In genomic region chr8:122610612-122611277, GRCm38 (mm10) we compare ENCODE assay signal across 8 mouse cellular contexts. TPM values are rescaled to one million over a fixed set of nuclear protein-coding genes. Genes with fewer than 3 reads are reported as not detected.
DNase-seq lines count a peak whose midpoint lies in the region; ATAC-seq and TF ChIP-seq lines count a peak whose summit lies in the region.

No protein-coding gene starts in this region.

- peaks cover 24% of the 10 kb centered on the region for H3K36me3 ChIP-seq in heart, embryonic 13.5 days
- H3K36me3 ChIP-seq in ES-Bruce4 (ENCODE audit: control insufficient read depth, insufficient read depth, low read length, poor library complexity, severe bottlenecking) = no peaks in the 10 kb centered on the region
- H3K36me3 ChIP-seq in forebrain, embryonic 15.5 days = no peaks in the 10 kb centered on the region
- H3K36me3 ChIP-seq in liver, embryonic 13.5 days = peaks cover 8% of the 10 kb centered on the region; the same call in 1 of the 2 replicates
- no peaks in the 10 kb centered on the region for H3K36me3 ChIP-seq in stomach, embryonic 15.5 days

- H3K4me3 ChIP-seq in heart, embryonic 13.5 days = peak overlapping the region; percentile 64
- peak overlapping the region; percentile 81 for H3K4me3 ChIP-seq in ES-Bruce4 (ENCODE audit: low read depth, low read length)
- peak overlapping the region; percentile 55 for H3K4me3 ChIP-seq in forebrain, embryonic 15.5 days
- peak overlapping the region; percentile 77 for H3K4me3 ChIP-seq in liver, embryonic 13.5 days (replicated peaks)
- H3K4me3 ChIP-seq in stomach, embryonic 15.5 days (replicated peaks) = peak overlapping the region; percentile 73

- H3K27me3 ChIP-seq in heart, embryonic 13.5 days (replicated peaks) = no peaks in the 10 kb centered on the region
- no peaks in the 10 kb centered on the region for H3K27me3 ChIP-seq in ES-Bruce4 (ENCODE audit: control insufficient read depth, insufficient read depth, low read length, poor library complexity, severe bottlenecking)
- H3K27me3 ChIP-seq in forebrain, embryonic 15.5 days = no peaks in the 10 kb centered on the region
- H3K27me3 ChIP-seq in liver, embryonic 13.5 days = peaks cover 8% of the 10 kb centered on the region; the same call in 1 of the 2 replicates
- no peaks in the 10 kb centered on the region for H3K27me3 ChIP-seq in stomach, embryonic 15.5 days (replicated peaks)

- ATAC-seq in heart, embryonic 13.5 days (ENCODE audit: extremely low read depth, insufficient number of reproducible peaks, low FRiP score, low TSS enrichment) = peak; percentile 2; the same call in 1 of the 2 replicates
- peak; percentile 1; the same call in 1 of the 2 replicates for ATAC-seq in forebrain, embryonic 15.5 days (replicated peaks)
- ATAC-seq in liver, embryonic 13.5 days (ENCODE audit: low read depth) = peak; percentile 33; the same call in 1 of the 2 replicates
- peak; percentile 33; the same call in 1 of the 2 replicates for ATAC-seq in stomach, embryonic 15.5 days (ENCODE audit: insufficient read depth, low FRiP score, low read depth)

- TF ChIP-seq CTCF in ES-Bruce4 (IDR thresholded peaks at IDR 0.05; ENCODE audit: low read depth, low read length) = no peak

- no peaks in the 10 kb centered on the region for H3K9me3 ChIP-seq in heart, embryonic 13.5 days
- no peaks in the 10 kb centered on the region for H3K9me3 ChIP-seq in ES-Bruce4 (replicated peaks; ENCODE audit: control insufficient read depth, insufficient read depth, low read length, poor library complexity, severe bottlenecking)
- H3K9me3 ChIP-seq in forebrain, embryonic 15.5 days = no peaks in the 10 kb centered on the region
- no peaks in the 10 kb centered on the region for H3K9me3 ChIP-seq in liver, embryonic 13.5 days (replicated peaks)
- H3K9me3 ChIP-seq in stomach, embryonic 15.5 days = no peaks in the 10 kb centered on the region

- 4% methylated on average over 20 of the region's 20 CpGs for WGBS in heart, embryonic 13.5 days
- WGBS in forebrain, embryonic 15.5 days = 2% methylated on average over 20 of the region's 20 CpGs
- 4% methylated on average over 20 of the region's 20 CpGs for WGBS in liver, embryonic 13.5 days (ENCODE audit: insufficient replicate concordance)
- 6% methylated on average over 20 of the region's 20 CpGs for WGBS in stomach, embryonic 15.5 days

- H3K27ac ChIP-seq in heart, embryonic 13.5 days (replicated peaks) = peak overlapping the region; percentile 71
- H3K27ac ChIP-seq in ES-Bruce4 (ENCODE audit: insufficient read depth, low read length) = no peak overlapping the region
- H3K27ac ChIP-seq in forebrain, embryonic 15.5 days (replicated peaks) = peak overlapping the region; percentile 38
- peak overlapping the region; percentile 74 for H3K27ac ChIP-seq in liver, embryonic 13.5 days
- H3K27ac ChIP-seq in stomach, embryonic 15.5 days = peak overlapping the region; percentile 63; the same call in 1 of the 2 replicates

- peak overlapping the region; percentile 86 for H3K4me2 ChIP-seq in heart, embryonic 13.5 days
- H3K4me2 ChIP-seq in forebrain, embryonic 15.5 days (replicated peaks) = peak overlapping the region; percentile 80
- H3K4me2 ChIP-seq in liver, embryonic 13.5 days = peak overlapping the region; percentile 99
- peak overlapping the region; percentile 93 for H3K4me2 ChIP-seq in stomach, embryonic 15.5 days

- no peak for TF ChIP-seq POLR2A in ES-Bruce4 (IDR thresholded peaks at IDR 0.05; ENCODE audit: insufficient read depth, low read length)

- H3K4me1 ChIP-seq in heart, embryonic 13.5 days = peaks cover 25% of the 10 kb centered on the region
- H3K4me1 ChIP-seq in ES-Bruce4 (ENCODE audit: control insufficient read depth, insufficient read depth, low read length) = no peaks in the 10 kb centered on the region
- peaks cover 19% of the 10 kb centered on the region for H3K4me1 ChIP-seq in forebrain, embryonic 15.5 days
- H3K4me1 ChIP-seq in liver, embryonic 13.5 days (replicated peaks) = peaks cover 24% of the 10 kb centered on the region
- peaks cover 16% of the 10 kb centered on the region; the same call in 1 of the 2 replicates for H3K4me1 ChIP-seq in stomach, embryonic 15.5 days

- no peak for TF ChIP-seq EP300 in ES-Bruce4 (IDR thresholded peaks at IDR 0.05; ENCODE audit: insufficient read depth, low read depth, low read length)

- H3K9ac ChIP-seq in heart, embryonic 13.5 days = peak overlapping the region; percentile 83
- H3K9ac ChIP-seq in ES-Bruce4 (ENCODE audit: low read depth, poor library complexity, severe bottlenecking) = peak overlapping the region; percentile 28
- peak overlapping the region; percentile 56 for H3K9ac ChIP-seq in forebrain, embryonic 15.5 days (replicated peaks)
- H3K9ac ChIP-seq in liver, embryonic 13.5 days = peak overlapping the region; percentile 84
- H3K9ac ChIP-seq in stomach, embryonic 15.5 days = peak overlapping the region; percentile 52

- no peak for DNase-seq in heart, adult 8-10 months (ENCODE audit: low spot score)
- DNase-seq in liver, embryonic 13.5 days = no peak
- DNase-seq in cerebellum, postnatal 25 days = no peak
- no peak for DNase-seq in lung, postnatal 4 days

RNA-seq across cellular contexts. Expression of gene Galns, which starts 0.5 kb away (rescaled TPM):
- polyA plus RNA-seq in heart, embryonic 13.5 days (2015; fragmentation: Nextera tagmentation; extraction: Ambion mirVana) = 11.1 and 11.9 TPM in 2 replicates
- total RNA-seq in heart, adult 8-10 months (2022) = 1 to 10 TPM; 3.5 to 5.2 (median 4.4) TPM
- polyA plus RNA-seq in ES-Bruce4 (2011; ENCODE audit: insufficient read depth, insufficient read length, low read depth, missing spikeins) = 11.9 and 12.8 TPM in 2 replicates
- 4.4 and 4.5 TPM in 2 replicates for polyA plus RNA-seq in forebrain, embryonic 15.5 days (2015; fragmentation: Nextera tagmentation; extraction: Ambion mirVana)
- 4.0 and 4.4 TPM in 2 replicates for polyA plus RNA-seq in liver, embryonic 13.5 days (2015; fragmentation: Nextera tagmentation; extraction: Ambion mirVana)
- polyA plus RNA-seq in stomach, embryonic 15.5 days (2015; fragmentation: Nextera tagmentation; extraction: Ambion mirVana) = 11.9 and 13.1 TPM in 2 replicates

RNA-seq across cellular contexts. Expression of gene Trappc2l, which starts 0.7 kb away (rescaled TPM):
- 55.6 and 74.0 TPM in 2 replicates for polyA plus RNA-seq in heart, embryonic 13.5 days (2015; fragmentation: Nextera tagmentation; extraction: Ambion mirVana)
- total RNA-seq in heart, adult 8-10 months (2022) = 10 to 100 TPM; 62.8 to 66.2 (median 63.3) TPM
- polyA plus RNA-seq in ES-Bruce4 (2011; ENCODE audit: insufficient read depth, insufficient read length, low read depth, missing spikeins) = 19.3 and 30.5 TPM in 2 replicates
- polyA plus RNA-seq in forebrain, embryonic 15.5 days (2015; fragmentation: Nextera tagmentation; extraction: Ambion mirVana) = 80.4 and 87.9 TPM in 2 replicates
- 23.2 and 26.7 TPM in 2 replicates for polyA plus RNA-seq in liver, embryonic 13.5 days (2015; fragmentation: Nextera tagmentation; extraction: Ambion mirVana)
- 49.7 and 61.8 TPM in 2 replicates for polyA plus RNA-seq in stomach, embryonic 15.5 days (2015; fragmentation: Nextera tagmentation; extraction: Ambion mirVana)

RNA-seq across cellular contexts. Expression of gene Pabpn1l, which starts 11.8 kb away (rescaled TPM):
- polyA plus RNA-seq in heart, embryonic 13.5 days (2015; fragmentation: Nextera tagmentation; extraction: Ambion mirVana) = not detected in 2 replicates
- under 1 TPM in 2 of 4 experiments, not detected in 2; 0.24 to 0.57 TPM for total RNA-seq in heart, adult 8-10 months (2022)
- polyA plus RNA-seq in ES-Bruce4 (2011; ENCODE audit: insufficient read depth, insufficient read length, low read depth, missing spikeins) = not detected in 2 replicates
- polyA plus RNA-seq in forebrain, embryonic 15.5 days (2015; fragmentation: Nextera tagmentation; extraction: Ambion mirVana) = not detected in 2 replicates
- polyA plus RNA-seq in liver, embryonic 13.5 days (2015; fragmentation: Nextera tagmentation; extraction: Ambion mirVana) = not detected in 2 replicates
- polyA plus RNA-seq in stomach, embryonic 15.5 days (2015; fragmentation: Nextera tagmentation; extraction: Ambion mirVana) = 0.12 TPM in 1 of 2 replicates, not detected in the other

RNA-seq across cellular contexts. Expression of gene Aprt, which starts 34.0 kb away (rescaled TPM):
- 251 and 271 TPM in 2 replicates for polyA plus RNA-seq in heart, embryonic 13.5 days (2015; fragmentation: Nextera tagmentation; extraction: Ambion mirVana)
- total RNA-seq in heart, adult 8-10 months (2022) = 10 to 100 TPM; 39.5 to 50.6 (median 44.3) TPM
- polyA plus RNA-seq in ES-Bruce4 (2011; ENCODE audit: insufficient read depth, insufficient read length, low read depth, missing spikeins) = 325 and 344 TPM in 2 replicates
- polyA plus RNA-seq in forebrain, embryonic 15.5 days (2015; fragmentation: Nextera tagmentation; extraction: Ambion mirVana) = 187 TPM in 2 replicates
- polyA plus RNA-seq in liver, embryonic 13.5 days (2015; fragmentation: Nextera tagmentation; extraction: Ambion mirVana) = 198 and 218 TPM in 2 replicates
- polyA plus RNA-seq in stomach, embryonic 15.5 days (2015; fragmentation: Nextera tagmentation; extraction: Ambion mirVana) = 354 and 399 TPM in 2 replicates

RNA-seq across cellular contexts. Expression of gene Cdt1, which starts 42.9 kb away (rescaled TPM):
- polyA plus RNA-seq in heart, embryonic 13.5 days (2015; fragmentation: Nextera tagmentation; extraction: Ambion mirVana) = 31.0 and 34.6 TPM in 2 replicates
- total RNA-seq in heart, adult 8-10 months (2022) = 1 to 10 TPM; 1.9 to 2.4 (median 2.2) TPM
- 63.7 and 68.6 TPM in 2 replicates for polyA plus RNA-seq in ES-Bruce4 (2011; ENCODE audit: insufficient read depth, insufficient read length, low read depth, missing spikeins)
- 14.6 and 16.3 TPM in 2 replicates for polyA plus RNA-seq in forebrain, embryonic 15.5 days (2015; fragmentation: Nextera tagmentation; extraction: Ambion mirVana)
- polyA plus RNA-seq in liver, embryonic 13.5 days (2015; fragmentation: Nextera tagmentation; extraction: Ambion mirVana) = 60.6 and 64.3 TPM in 2 replicates
- polyA plus RNA-seq in stomach, embryonic 15.5 days (2015; fragmentation: Nextera tagmentation; extraction: Ambion mirVana) = 34.9 and 37.0 TPM in 2 replicates

Comparison
In these comparisons a context has a peak if more than half of its experiments do, and no peak if none do; other contexts are left out.
1. H3K9ac ChIP-seq: peak in every context shown above with its lines; median percentile 84 in liver, embryonic 13.5 days; 83 in heart, embryonic 13.5 days; 56 in forebrain, embryonic 15.5 days; 52 in stomach, embryonic 15.5 days; 28 in ES-Bruce4.